Mouse (Mus musculus) layer of hippocampus, adult 9-11 months (tissue): ENCODE measurements around the gene Aars2.

Source experiments
- DNase-seq: peaks from one replicate; pipeline ENCODE4 v3.0.0; 2022

Aars2 gene

GRCm38 (mm10) chr17:45506700-45507189 lies at the start of gene Aars2:
Gene Aars2 (plus strand): TSS chr17:45506841.
- peak; percentile 91 for DNase-seq

GRCm38 (mm10) chr17:45457487-45457886 lies 49.2 kb upstream of the Aars2 start:
- DNase-seq = no peak

- DNase-seq = no peak
These were observed 48.1 kb upstream of the Aars2 start for GRCm38 (mm10) chr17:45458516-45458915.

GRCm38 (mm10) chr17:45459062-45459461 lies 47.6 kb upstream of the Aars2 start:
- DNase-seq = no peak

- DNase-seq = no peak
These were observed 44.1 kb upstream of the Aars2 start for GRCm38 (mm10) chr17:45462506-45462905.

- DNase-seq = no peak
These were observed 42.4 kb upstream of the Aars2 start for GRCm38 (mm10) chr17:45464255-45464654.

- DNase-seq = no peak
These were observed 39.9 kb upstream of the Aars2 start for GRCm38 (mm10) chr17:45466701-45467100.

- DNase-seq = no peak
These were observed 38.3 kb upstream of the Aars2 start for GRCm38 (mm10) chr17:45468302-45468701.

- no peak for DNase-seq
These were observed 35.9 kb upstream of the Aars2 start for GRCm38 (mm10) chr17:45470726-45471125.

- no peak for DNase-seq
These were observed 33.0 kb upstream of the Aars2 start for GRCm38 (mm10) chr17:45473667-45474066.

- no peak for DNase-seq
These were observed 32.5 kb upstream of the Aars2 start for GRCm38 (mm10) chr17:45474146-45474545.

- DNase-seq = peak; percentile 90
These were observed 31.8 kb upstream of the Aars2 start, which contains the start of gene Spats1 for GRCm38 (mm10) chr17:45474669-45475465. Gene Spats1 (minus strand): TSS chr17:45475415.

GRCm38 (mm10) chr17:45478234-45478825 lies 28.3 kb upstream of the Aars2 start:
- peak; percentile 64 for DNase-seq

GRCm38 (mm10) chr17:45480429-45480828 lies 26.2 kb upstream of the Aars2 start:
- no peak for DNase-seq

- DNase-seq = peak; percentile 60
These were observed 21.1 kb upstream of the Aars2 start for GRCm38 (mm10) chr17:45485581-45485980.

GRCm38 (mm10) chr17:45487216-45487615 lies 19.4 kb upstream of the Aars2 start:
- no peak for DNase-seq

- no peak for DNase-seq
These were observed 18.1 kb upstream of the Aars2 start for GRCm38 (mm10) chr17:45488321-45489254.

GRCm38 (mm10) chr17:45489736-45490135 lies 16.9 kb upstream of the Aars2 start:
- no peak for DNase-seq

- DNase-seq = no peak
These were observed 16.0 kb upstream of the Aars2 start for GRCm38 (mm10) chr17:45490532-45491154.

- no peak for DNase-seq
These were observed 11.2 kb upstream of the Aars2 start for GRCm38 (mm10) chr17:45495398-45495797.

- no peak for DNase-seq
These were observed 8.2 kb upstream of the Aars2 start for GRCm38 (mm10) chr17:45498397-45498796.

- no peak for DNase-seq
These were observed 7.1 kb upstream of the Aars2 start for GRCm38 (mm10) chr17:45499516-45499915.

- no peak for DNase-seq
These were observed 5.7 kb upstream of the Aars2 start for GRCm38 (mm10) chr17:45500981-45501380.
